Mouse (Mus musculus): Measurements from ENCODE around the gene Zfp668.

DNA sequence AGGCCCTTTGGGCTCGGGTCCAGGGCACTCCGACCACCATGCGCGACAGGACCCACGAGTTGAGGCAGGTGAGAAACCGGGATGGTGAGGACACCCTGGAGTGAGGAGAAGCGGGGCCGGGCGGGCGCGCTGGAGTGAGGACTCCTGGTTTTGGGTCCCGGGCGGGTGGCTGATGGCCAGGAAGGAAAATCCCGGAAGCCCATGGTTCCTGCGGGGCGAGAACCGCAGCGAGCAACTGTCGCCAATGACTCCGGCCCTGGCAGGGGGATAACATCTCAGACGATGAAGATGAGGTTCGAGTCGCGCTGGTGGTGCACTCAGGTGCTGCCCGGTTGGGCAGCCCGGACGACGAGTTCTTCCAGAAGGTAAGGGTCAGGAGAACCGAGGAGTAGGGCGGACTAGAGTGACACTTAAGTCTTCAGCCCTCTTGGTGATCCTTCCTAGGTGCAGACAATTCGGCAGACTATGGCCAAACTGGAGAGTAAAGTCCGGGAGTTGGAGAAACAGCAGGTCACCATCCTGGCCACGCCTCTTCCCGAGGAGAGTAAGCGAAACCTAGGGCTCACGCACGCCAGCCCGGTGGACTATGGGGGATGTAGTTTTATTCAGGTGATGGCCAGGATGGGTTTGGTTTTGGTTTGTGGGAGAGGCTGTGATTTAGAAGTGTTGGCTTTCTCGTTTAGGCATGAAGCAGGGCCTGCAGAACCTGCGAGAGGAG lies 34.5 kb downstream of the Zfp668 start:
- TF ChIP-seq EP300 (optimal IDR thresholded peaks at IDR 0.05) = no peak
- no peak for TF ChIP-seq CTCF (IDR thresholded peaks at IDR 0.05; ENCODE audit: low read depth)

Data from stomach, postnatal 0 days (tissue).